In genomic region chr6:122811280-122811652, GRCm38 (mm10) we compare ENCODE assay signal across 8 mouse cellular contexts. TPM values are rescaled to one million over a fixed set of nuclear protein-coding genes. Genes with fewer than 3 reads are reported as not detected.
A peak's percentile ranks its signal among the peaks of the same experiment; 100 is the strongest.
DNase-seq lines count a peak whose midpoint lies in the region; ATAC-seq and TF ChIP-seq lines count a peak whose summit lies in the region.

No protein-coding gene starts in this region.

- intact Hi-C loops in heart, postnatal 25 days (cut with DNase I) = loop anchor here (1.0 to 10.0 kb wide), 4 partner anchors 8 to 476 kb away; partner anchors contain the start of gene Foxj2

- under 1% methylated on average over 37 of the region's 38 CpGs for WGBS in forebrain, embryonic 15.5 days
- under 1% methylated on average over 38 of the region's 38 CpGs for WGBS in lung, embryonic 14.5 days

- peak in 1 of 2 experiments; percentile 16; a peak in 2 of 4 replicates for TF ChIP-seq EP300 in MEL (IDR thresholded peaks at IDR 0.05; ENCODE audit: low read depth in 1 of 2, low read length in 2 of 2)

- no peak for TF ChIP-seq CTCF in MEL (IDR thresholded peaks at IDR 0.05 in 2 of 3, conservative IDR thresholded peaks at IDR 0.05 in 1 of 3; ENCODE audit: control insufficient read depth in 1 of 3, insufficient read depth in 1 of 3, low read depth in 2 of 3, low read length in 3 of 3, poor library complexity in 1 of 3, severe bottlenecking in 1 of 3)
- peak; percentile 41 for TF ChIP-seq CTCF in layer of hippocampus, adult 2 months (conservative IDR thresholded peaks at IDR 0.05)
- no peak for TF ChIP-seq CTCF in lung, embryonic 14.5 days (IDR thresholded peaks at IDR 0.05; ENCODE audit: low read depth)

- H3K27ac ChIP-seq in MEL (ENCODE audit: control insufficient read depth, low read depth, low read length) = peak overlapping the region; percentile 96
- peak overlapping the region; percentile 98 for H3K27ac ChIP-seq in forebrain, embryonic 15.5 days (replicated peaks)
- peak overlapping the region; percentile 99 for H3K27ac ChIP-seq in layer of hippocampus, adult 2 months
- H3K27ac ChIP-seq in lung, embryonic 14.5 days (ENCODE audit: low read depth) = peak overlapping the region; percentile 100

- H3K4me2 ChIP-seq in forebrain, embryonic 15.5 days (replicated peaks) = peak overlapping the region; percentile 74
- H3K4me2 ChIP-seq in lung, embryonic 14.5 days = peak overlapping the region; percentile 71

- H3K9ac ChIP-seq in MEL (ENCODE audit: control insufficient read depth, low read depth, low read length, poor library complexity, severe bottlenecking) = peak overlapping the region; percentile 89
- peak overlapping the region; percentile 79 for H3K9ac ChIP-seq in forebrain, embryonic 15.5 days (replicated peaks)
- H3K9ac ChIP-seq in lung, embryonic 14.5 days = peak overlapping the region; percentile 69

- H3K27me3 ChIP-seq in MEL (ENCODE audit: control insufficient read depth in 1 of 2, insufficient read depth in 2 of 2, low read length in 2 of 2) = no peaks in the 10 kb centered on the region
- H3K27me3 ChIP-seq in forebrain, embryonic 15.5 days = no peaks in the 10 kb centered on the region
- H3K27me3 ChIP-seq in lung, embryonic 14.5 days (ENCODE audit: insufficient read depth, low read length) = no peaks in the 10 kb centered on the region

- ATAC-seq in forebrain, embryonic 15.5 days (replicated peaks) = peak; percentile 94
- ATAC-seq in lung, embryonic 14.5 days (ENCODE audit: insufficient read depth) = peak; percentile 95
- ATAC-seq in neutrophil, adult 5-6 weeks (ENCODE audit: extremely low read depth, insufficient number of reproducible peaks, low FRiP score, poor library complexity, severe bottlenecking) = peak; percentile 67

- TF ChIP-seq POLR2A in MEL (IDR thresholded peaks at IDR 0.05; ENCODE audit: control insufficient read depth in 1 of 2, insufficient read depth in 1 of 2, low read depth in 1 of 2, low read length in 2 of 2, poor library complexity in 1 of 2) = peak in 1 of 2 experiments; percentile 75; a peak in 3 of 4 replicates

- TF ChIP-seq RAD21 in MEL (IDR thresholded peaks at IDR 0.05; ENCODE audit: low read depth, low read length) = no peak

- DNase-seq in MEL (ENCODE audit: low read depth, low spot score) = peak; percentile 92
- peak; percentile 94 for DNase-seq in cerebellum, adult 11-12 months
- DNase-seq in heart, postnatal 25 days (ENCODE audit: low spot score) = peak; percentile 92
- DNase-seq in layer of hippocampus, adult 2 months (ENCODE audit: low spot score in 2 of 2) = peak; percentile 92 to 95
- DNase-seq in lung, embryonic 14.5 days = peak; percentile 95
- DNase-seq in thymus, adult 18-20 months = peak; percentile 94 to 95

- no peaks in the 10 kb centered on the region; the same call in 1 of the 2 replicates for H3K79me2 ChIP-seq in MEL (ENCODE audit: control insufficient read depth, insufficient read depth, low read length, poor library complexity)

- H3K4me3 ChIP-seq in MEL (ENCODE audit: control insufficient read depth in 1 of 2, insufficient read depth in 1 of 2, low read depth in 2 of 2, low read length in 2 of 2) = peak overlapping the region; percentile 67 to 86
- peak overlapping the region; percentile 74 for H3K4me3 ChIP-seq in forebrain, embryonic 15.5 days
- H3K4me3 ChIP-seq in layer of hippocampus, adult 2 months = peak overlapping the region; percentile 65
- H3K4me3 ChIP-seq in lung, embryonic 14.5 days (ENCODE audit: low read depth, low read length) = peak overlapping the region; percentile 66

- H3K9me3 ChIP-seq in MEL (replicated peaks; ENCODE audit: insufficient read depth, low read length) = no peaks in the 10 kb centered on the region
- no peaks in the 10 kb centered on the region for H3K9me3 ChIP-seq in forebrain, embryonic 15.5 days
- H3K9me3 ChIP-seq in lung, embryonic 14.5 days (ENCODE audit: low read depth, low read length) = no peaks in the 10 kb centered on the region

- peaks cover 0 to 17% of the 10 kb centered on the region in 2 experiments; a peak in 2 of 4 replicates for H3K36me3 ChIP-seq in MEL (ENCODE audit: control insufficient read depth in 1 of 2, insufficient read depth in 2 of 2, low read length in 2 of 2)
- H3K36me3 ChIP-seq in forebrain, embryonic 15.5 days = no peaks in the 10 kb centered on the region
- no peaks in the 10 kb centered on the region for H3K36me3 ChIP-seq in lung, embryonic 14.5 days (ENCODE audit: insufficient read depth)

- H3K4me1 ChIP-seq in MEL (ENCODE audit: control insufficient read depth in 1 of 2, insufficient read depth in 2 of 2, low read length in 2 of 2) = peaks cover 7 to 14% of the 10 kb centered on the region in 2 experiments
- peaks cover 12% of the 10 kb centered on the region for H3K4me1 ChIP-seq in forebrain, embryonic 15.5 days
- H3K4me1 ChIP-seq in lung, embryonic 14.5 days (ENCODE audit: insufficient read depth) = peaks cover 8% of the 10 kb centered on the region

TF ChIP-seq in MEL, 35 proteins besides CTCF, POLR2A, EP300 and RAD21 (continues in another document):
- TF ChIP-seq KAT2A (conservative IDR thresholded peaks at IDR 0.05; ENCODE audit: low read depth, low read length) = no peak
- no peak for TF ChIP-seq E2F4 (IDR thresholded peaks at IDR 0.05; ENCODE audit: borderline replicate concordance, low read depth, low read length)
- no peak; the same call in 1 of the 2 replicates for TF ChIP-seq HCFC1 (IDR thresholded peaks at IDR 0.05; ENCODE audit: low read depth, low read length)
- no peak for TF ChIP-seq MYC (IDR thresholded peaks at IDR 0.05; ENCODE audit: low read depth, low read length)
- TF ChIP-seq POLR2AphosphoS2 (IDR thresholded peaks at IDR 0.05; ENCODE audit: low read length) = 0 out of 2 replicates have a peak, but pooled peaks have one; percentile 16
- no peak for TF ChIP-seq ZNF384 (IDR thresholded peaks at IDR 0.05; ENCODE audit: low read depth, low read length)
- TF ChIP-seq CHD2 (IDR thresholded peaks at IDR 0.05; ENCODE audit: low read length) = no peak
- no peak for TF ChIP-seq BHLHE40 (IDR thresholded peaks at IDR 0.05; ENCODE audit: borderline replicate concordance, low read depth, low read length)
- TF ChIP-seq NELFE (IDR thresholded peaks at IDR 0.05; ENCODE audit: low read depth, low read length) = peak; percentile 21
- TF ChIP-seq TBP (IDR thresholded peaks at IDR 0.05; ENCODE audit: low read depth, low read length) = no peak; the same call in 1 of the 2 replicates
- peak; percentile 22; the same call in 1 of the 2 replicates for TF ChIP-seq SIN3A (IDR thresholded peaks at IDR 0.05; ENCODE audit: low read length)
- no peak for TF ChIP-seq MEF2A (IDR thresholded peaks at IDR 0.05; ENCODE audit: extremely low read depth, insufficient replicate concordance, low read depth, low read length, poor library complexity, severe bottlenecking)
- no peak for TF ChIP-seq MAX (IDR thresholded peaks at IDR 0.05; ENCODE audit: low read length)
- TF ChIP-seq ZMIZ1 (IDR thresholded peaks at IDR 0.05; ENCODE audit: low read depth, low read length) = no peak
- no peak for TF ChIP-seq SMC3 (IDR thresholded peaks at IDR 0.05; ENCODE audit: low read depth, low read length)
- no peak for TF ChIP-seq ZKSCAN1 (IDR thresholded peaks at IDR 0.05; ENCODE audit: low read depth, low read length)
- no peak for TF ChIP-seq UBTF (IDR thresholded peaks at IDR 0.05; ENCODE audit: borderline replicate concordance, insufficient read depth, low read depth, low read length)
- TF ChIP-seq TAL1 (IDR thresholded peaks at IDR 0.05; ENCODE audit: low read length) = no peak
- no peak for TF ChIP-seq MAFK (IDR thresholded peaks at IDR 0.05; ENCODE audit: borderline replicate concordance, low read depth, low read length)
- no peak for TF ChIP-seq CHD1 (IDR thresholded peaks at IDR 0.05; ENCODE audit: low read depth, low read length)
- TF ChIP-seq NRF1 (IDR thresholded peaks at IDR 0.05; ENCODE audit: insufficient read depth, low read depth, low read length, poor library complexity, severe bottlenecking) = no peak
- TF ChIP-seq ETS1 (IDR thresholded peaks at IDR 0.05; ENCODE audit: low read depth, low read length) = no peak
- TF ChIP-seq JUND (IDR thresholded peaks at IDR 0.05; ENCODE audit: low read depth, low read length) = no peak
- TF ChIP-seq GATA1 (IDR thresholded peaks at IDR 0.05; ENCODE audit: low read depth, low read length) = no peak
- TF ChIP-seq TCF12 (IDR thresholded peaks at IDR 0.05; ENCODE audit: low read depth, low read length) = 0 out of 2 replicates have a peak, but pooled peaks have one; percentile 31
- no peak for TF ChIP-seq MYB (IDR thresholded peaks at IDR 0.05; ENCODE audit: low read depth, low read length)

RNA-seq across cellular contexts. Expression of gene Foxj2, which starts 8.4 kb away (rescaled TPM):
- total RNA-seq in MEL (2012; rRNA removed) = 2.0 and 2.2 TPM in 2 replicates
- 1 to 10 TPM in 1 of 2 experiments, not detected in 1; 8.6 TPM for polyA plus RNA-seq in MEL (2012; ENCODE audit: insufficient read depth in 1 of 2, insufficient read length in 2 of 2, low read depth in 1 of 2, low replicate concordance in 2 of 2, missing spikeins in 1 of 2)
- polyA plus RNA-seq in forebrain, embryonic 15.5 days (2015; fragmentation: Nextera tagmentation; extraction: Ambion mirVana) = 6.4 and 6.8 TPM in 2 replicates
- total RNA-seq in heart, postnatal 25 days (2021) = 10 to 100 TPM; 31.8 to 37.0 TPM
- 10 to 100 TPM; 28.8 to 30.7 TPM for total RNA-seq in layer of hippocampus, adult 2 months (2021)
- 6.7 and 7.5 TPM in 2 replicates for polyA plus RNA-seq in lung, embryonic 14.5 days (2014; fragmentation: Nextera tagmentation; extraction: Ambion mirVana)
- total RNA-seq in neutrophil, adult 5-6 weeks (2017) = 32.8 and 38.8 TPM in 2 replicates

RNA-seq across cellular contexts. Expression of gene Slc2a3, which starts 9.8 kb away (rescaled TPM):
- total RNA-seq in MEL (2012; rRNA removed) = 78.4 and 108 TPM in 2 replicates
- 10 to 100 TPM in 1 of 2 experiments, not detected in 1; 93.4 TPM for polyA plus RNA-seq in MEL (2012; ENCODE audit: insufficient read depth in 1 of 2, insufficient read length in 2 of 2, low read depth in 1 of 2, low replicate concordance in 2 of 2, missing spikeins in 1 of 2)
- polyA plus RNA-seq in forebrain, embryonic 15.5 days (2015; fragmentation: Nextera tagmentation; extraction: Ambion mirVana) = 19.9 and 20.5 TPM in 2 replicates
- total RNA-seq in heart, postnatal 25 days (2021) = 1 to 10 TPM; 1.8 to 2.2 TPM
- 100 to 1,000 TPM; 104 to 109 TPM for total RNA-seq in layer of hippocampus, adult 2 months (2021)
- 8.4 and 8.9 TPM in 2 replicates for polyA plus RNA-seq in lung, embryonic 14.5 days (2014; fragmentation: Nextera tagmentation; extraction: Ambion mirVana)
- total RNA-seq in neutrophil, adult 5-6 weeks (2017) = 315 and 331 TPM in 2 replicates

RNA-seq across cellular contexts. Expression of gene C3ar1, which starts 44.7 kb away (rescaled TPM):
- total RNA-seq in MEL (2012; rRNA removed) = 0.42 and 0.69 TPM in 2 replicates
- polyA plus RNA-seq in MEL (2012; ENCODE audit: insufficient read depth in 1 of 2, insufficient read length in 2 of 2, low read depth in 1 of 2, low replicate concordance in 2 of 2, missing spikeins in 1 of 2) = under 1 TPM in 1 of 2 experiments, not detected in 1; 0.33 TPM
- polyA plus RNA-seq in forebrain, embryonic 15.5 days (2015; fragmentation: Nextera tagmentation; extraction: Ambion mirVana) = 0.89 and 1.3 TPM in 2 replicates
- total RNA-seq in heart, postnatal 25 days (2021) = 1 to 10 TPM; 2.9 to 3.3 TPM
- total RNA-seq in layer of hippocampus, adult 2 months (2021) = under 1 TPM; 0.54 to 0.61 TPM
- 3.2 and 4.0 TPM in 2 replicates for polyA plus RNA-seq in lung, embryonic 14.5 days (2014; fragmentation: Nextera tagmentation; extraction: Ambion mirVana)
- total RNA-seq in neutrophil, adult 5-6 weeks (2017) = 1.4 and 1.5 TPM in 2 replicates

Comparison
In these comparisons a context has a peak if more than half of its experiments do, and no peak if none do; other contexts are left out.
1. Peak in every context shown above with its lines: DNase-seq, ATAC-seq, H3K4me3 ChIP-seq and H3K27ac ChIP-seq.
2. RNA of gene Slc2a3, which starts 9.8 kb away (total RNA-seq): 315 to 331 TPM in neutrophil, adult 5-6 weeks, 104 to 109 TPM in layer of hippocampus, adult 2 months and 78.4 to 108 TPM in MEL; 1.8 to 2.2 TPM in heart, postnatal 25 days; every median in the first group is over 10 times any median in the second.